Mouse (Mus musculus) hindlimb bud, embryonic 11.5 days (tissue): ENCODE measurements around the gene Fam161a.

ENCODE experiments used
- DNase-seq: peaks from one replicate; pipeline ENCODE4 v3.0.0-alpha.2; 2012; ENCODE audit warnings: low read depth, low spot score; ENCODE audit errors: extremely low spot score

Fam161a gene

DNA sequence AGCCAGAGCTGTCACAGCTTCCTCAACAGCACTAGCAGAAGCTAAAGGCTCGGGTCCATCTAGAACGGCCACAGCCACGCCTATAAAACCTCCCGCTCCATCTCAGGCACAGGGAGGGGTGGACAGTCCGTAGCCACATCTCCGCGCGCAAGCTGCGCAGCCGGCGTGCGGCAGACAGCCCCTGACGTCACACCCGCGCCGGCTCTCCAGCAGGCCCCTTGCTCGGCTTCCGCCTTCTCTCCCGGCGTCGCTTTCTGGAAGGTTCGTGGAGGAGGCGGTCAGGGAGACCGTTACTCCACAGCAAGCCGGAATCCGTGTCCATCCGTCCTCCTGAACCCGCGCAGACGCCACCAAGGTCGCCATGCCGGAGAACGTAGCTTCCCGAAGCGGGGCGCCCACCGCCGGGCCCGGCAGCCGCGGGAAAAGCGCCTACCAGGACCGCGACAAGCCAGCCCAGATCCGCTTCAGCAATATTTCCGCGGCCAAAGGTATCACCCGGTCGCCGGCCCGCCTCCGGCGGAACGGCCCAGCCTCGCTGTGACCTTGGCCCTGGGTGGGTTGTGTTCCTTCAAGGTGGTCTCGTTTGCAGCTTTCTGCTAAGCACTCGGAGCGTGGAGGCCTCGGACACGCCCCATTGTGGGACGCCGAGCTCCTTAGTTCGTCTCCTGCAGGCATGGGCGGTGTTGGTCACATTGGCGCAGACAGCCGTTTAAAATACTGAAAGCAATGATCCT, 16.8 kb upstream of the Fam161a start, which contains the start of gene Cct4:
Gene Cct4, plus strand, starts transcription at position 127 of the 734 bp plus-strand sequence.
- DNase-seq = no peak

- no peak for DNase-seq
Observed at GRCm38 (mm10) chr11:22991218-22991835, 16.0 kb upstream of the Fam161a start.

DNA sequence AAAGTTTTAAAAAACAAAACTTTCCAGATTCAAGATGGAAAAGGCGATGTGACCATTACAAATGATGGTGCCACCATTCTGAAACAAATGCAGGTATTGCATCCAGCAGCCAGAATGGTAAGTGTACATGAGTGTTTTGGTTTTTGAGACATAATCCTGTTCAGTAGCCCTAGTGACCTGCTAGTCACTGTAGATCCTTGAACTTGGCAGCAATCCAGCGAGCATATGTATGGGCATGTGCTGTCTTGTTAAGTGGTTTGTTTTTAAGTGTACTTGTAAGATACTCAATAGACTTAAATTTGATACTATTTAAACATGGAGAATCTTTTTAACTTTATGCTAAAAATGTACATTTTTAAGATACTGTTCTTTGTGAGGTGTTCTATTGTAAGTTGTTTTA, 13.1 kb upstream of the Fam161a start:
- no peak for DNase-seq

GRCm38 (mm10) chr11:22995461-22995860, 11.9 kb upstream of the Fam161a start:
- DNase-seq = no peak

DNA sequence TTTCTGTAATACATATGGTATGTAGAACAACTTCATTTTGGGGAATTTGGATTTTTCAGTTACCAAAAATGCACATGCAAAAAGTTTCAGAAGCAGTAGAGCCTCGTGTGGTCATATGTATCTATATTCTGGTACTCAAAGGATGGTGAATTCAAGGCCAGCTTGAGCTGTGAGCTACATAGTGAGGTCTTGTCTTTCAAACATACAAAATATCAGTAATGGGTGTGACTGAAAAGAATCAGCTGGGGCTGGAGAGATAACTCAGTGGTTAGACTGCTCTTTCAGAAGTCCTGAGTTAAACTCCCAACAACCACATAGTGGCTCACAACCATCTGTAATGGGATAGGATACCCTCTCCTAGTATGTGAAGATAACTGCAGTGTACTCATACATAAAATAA, 9.0 kb upstream of the Fam161a start:
- DNase-seq = no peak

DNA sequence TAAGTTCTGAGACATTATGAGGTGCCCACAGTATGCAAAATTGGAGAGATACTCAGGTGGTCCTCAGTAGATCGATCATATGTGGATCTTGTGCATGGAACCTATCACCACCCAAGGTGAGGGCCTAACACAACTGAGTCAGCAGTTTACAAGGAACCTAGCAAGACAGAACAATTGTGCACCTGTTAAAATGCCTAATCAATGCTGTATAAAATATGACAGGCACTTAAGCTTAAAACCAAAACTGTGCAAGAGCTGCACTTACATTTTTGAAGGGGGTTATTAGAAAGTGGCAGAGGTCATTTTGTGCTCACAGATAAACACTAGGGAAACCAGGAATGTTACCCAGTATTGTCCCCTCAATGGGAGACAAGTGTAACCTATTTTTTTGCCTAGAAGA, 2.1 kb upstream of the Fam161a start:
- no peak for DNase-seq

GRCm38 (mm10) chr11:23007166-23007480, 208 bp upstream of the Fam161a start:
- no peak for DNase-seq

DNA sequence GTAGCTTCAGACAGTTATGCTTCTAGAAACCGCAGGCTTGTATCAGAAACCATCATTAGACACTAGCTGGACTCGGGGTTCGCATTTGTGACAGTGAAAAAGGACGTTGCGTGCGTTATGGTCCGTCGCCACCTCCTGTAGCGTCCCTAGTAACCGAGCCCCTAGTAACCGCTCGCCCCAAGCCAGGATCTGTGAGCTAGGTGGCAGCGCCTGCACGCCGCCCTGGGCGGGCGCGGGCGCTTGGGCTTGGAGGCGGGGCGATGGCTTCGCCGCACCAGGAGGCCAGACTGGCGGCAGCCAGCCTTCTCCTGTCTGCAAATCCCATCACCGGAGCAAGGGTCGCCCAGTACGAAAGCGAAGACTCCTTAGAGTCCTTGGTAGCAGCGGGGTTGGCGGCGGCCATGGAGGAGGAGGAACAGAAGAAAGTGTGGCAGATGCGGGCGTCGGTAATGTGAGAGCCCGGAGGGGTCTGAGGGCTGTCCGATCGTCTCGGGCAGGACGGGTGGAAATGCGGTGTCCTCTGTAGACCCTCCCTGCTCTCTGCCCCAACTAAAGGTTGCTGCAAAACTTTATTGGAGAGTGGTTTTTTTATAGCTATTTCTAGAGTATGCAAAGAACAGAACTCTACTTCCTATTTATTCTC, 971 bp downstream of the Fam161a start:
- no peak for DNase-seq

- DNase-seq = no peak
Observed at GRCm38 (mm10) chr11:23008824-23009200, 1.5 kb downstream of the Fam161a start.

DNA sequence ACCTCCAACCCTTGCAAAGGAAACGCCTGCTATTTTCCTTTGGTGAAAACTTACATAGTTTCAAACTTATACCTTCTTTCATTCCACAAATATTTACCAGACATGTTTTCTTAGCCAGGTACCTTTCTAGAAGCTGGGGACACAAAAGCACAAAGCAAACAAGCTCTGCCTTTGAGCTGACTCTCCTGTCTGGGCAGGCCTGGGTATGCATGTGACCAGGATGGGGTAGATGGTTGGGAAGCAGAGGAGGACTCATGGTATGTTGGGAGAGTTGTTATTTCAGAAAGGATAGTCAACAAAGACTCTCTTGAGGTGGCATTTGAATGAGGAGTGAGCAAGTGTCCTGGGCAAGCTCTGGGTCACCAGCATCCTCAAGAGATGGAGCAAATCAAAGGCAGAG, 5.8 kb downstream of the Fam161a start:
- no peak for DNase-seq

GRCm38 (mm10) chr11:23013580-23014294, 6.4 kb downstream of the Fam161a start:
- no peak for DNase-seq

DNA sequence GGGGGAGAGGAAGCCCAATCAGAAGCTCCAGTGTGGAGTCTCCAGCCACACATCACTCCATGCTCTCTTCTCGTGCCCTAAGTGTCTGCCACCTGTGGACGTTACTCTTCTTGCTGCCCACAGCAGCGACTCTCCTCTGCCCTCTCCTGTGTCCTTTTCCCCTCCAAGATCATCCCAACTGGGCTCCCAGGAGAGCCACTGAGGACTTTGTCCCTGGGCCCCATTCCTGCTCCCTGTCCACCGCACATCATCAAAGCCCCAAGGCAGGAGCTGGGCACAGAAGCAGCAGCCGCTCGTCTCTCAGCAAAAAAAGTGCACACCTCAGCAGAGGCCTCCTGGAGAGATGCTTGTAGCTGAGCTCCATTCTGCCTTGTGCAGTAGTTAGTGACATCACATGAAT, 7.7 kb downstream of the Fam161a start:
- no peak for DNase-seq

GRCm38 (mm10) chr11:23017943-23018342, 10.6 kb downstream of the Fam161a start:
- no peak for DNase-seq

DNA sequence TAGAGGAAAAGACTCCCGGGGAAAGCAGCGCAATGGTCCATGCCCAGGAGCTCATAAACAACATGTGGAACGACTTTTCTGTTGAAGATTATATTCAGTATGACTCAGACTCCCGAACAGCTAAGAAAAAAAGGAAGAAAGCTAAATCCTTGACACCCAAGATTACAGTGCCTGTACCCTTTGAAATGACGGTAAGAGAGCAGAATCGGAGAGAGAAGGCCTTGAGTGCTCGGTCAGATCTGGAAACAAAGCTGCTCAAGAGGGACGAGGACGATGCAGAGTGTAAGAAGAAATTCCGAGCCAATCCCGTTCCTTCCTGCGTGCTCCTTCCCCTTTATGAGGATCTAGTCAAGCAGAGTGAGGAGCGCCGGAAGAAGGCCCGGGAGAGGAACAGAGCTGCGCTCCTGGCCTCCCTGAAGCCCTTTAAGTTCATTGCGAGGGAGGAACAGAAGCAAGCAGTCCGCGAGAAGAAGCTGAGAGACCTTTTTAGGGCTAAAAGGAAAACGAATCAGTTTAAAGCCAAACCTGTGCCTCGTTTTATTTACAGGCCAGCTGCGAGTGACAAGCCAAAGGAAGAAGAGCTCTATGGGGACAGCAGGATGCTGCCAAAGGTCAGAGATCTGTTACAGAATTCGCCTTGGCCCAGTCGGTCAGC, 12.9 kb downstream of the Fam161a start:
- DNase-seq = no peak

- no peak for DNase-seq
Observed at GRCm38 (mm10) chr11:23020841-23021240, 13.5 kb downstream of the Fam161a start.

DNA sequence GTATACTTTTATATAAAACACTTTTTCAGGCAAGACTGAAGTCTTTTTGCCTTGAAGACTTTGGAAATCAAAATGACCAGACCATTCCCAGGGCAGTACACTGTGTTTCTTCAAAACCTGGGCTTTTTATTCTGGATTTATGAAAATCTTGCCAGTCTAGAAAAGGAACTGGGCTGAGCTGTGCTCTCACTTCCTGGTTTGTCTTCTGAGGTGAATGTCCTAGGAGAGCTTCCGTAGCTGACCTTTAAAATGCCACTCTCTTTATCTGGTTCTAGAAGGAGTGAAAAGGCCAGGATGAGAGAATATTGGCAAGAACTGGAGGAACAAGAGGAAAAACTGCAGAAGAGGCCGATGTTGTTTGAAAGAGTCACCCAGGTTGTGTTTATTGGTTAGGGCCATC, 15.8 kb downstream of the Fam161a start:
- no peak for DNase-seq

DNA sequence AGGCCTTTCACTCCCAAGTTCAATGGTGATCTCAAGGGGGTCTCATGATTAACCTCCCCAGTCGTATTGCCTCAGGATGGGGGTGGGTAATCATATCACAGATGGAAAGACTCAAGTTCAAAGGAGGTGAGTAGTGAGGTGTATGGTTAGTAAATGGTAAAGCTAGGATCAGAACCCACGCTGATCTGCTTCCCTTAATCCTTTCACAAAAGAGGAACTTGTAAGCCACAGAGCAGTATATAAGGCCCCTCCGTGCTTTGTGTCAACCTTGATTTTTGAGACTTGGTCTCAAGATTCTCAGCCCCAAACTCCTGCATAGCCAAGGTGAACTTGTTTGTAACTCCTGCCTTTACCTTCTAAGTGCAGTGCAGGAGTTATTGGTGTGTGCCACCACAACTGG, 16.8 kb downstream of the Fam161a start:
- no peak for DNase-seq

DNA sequence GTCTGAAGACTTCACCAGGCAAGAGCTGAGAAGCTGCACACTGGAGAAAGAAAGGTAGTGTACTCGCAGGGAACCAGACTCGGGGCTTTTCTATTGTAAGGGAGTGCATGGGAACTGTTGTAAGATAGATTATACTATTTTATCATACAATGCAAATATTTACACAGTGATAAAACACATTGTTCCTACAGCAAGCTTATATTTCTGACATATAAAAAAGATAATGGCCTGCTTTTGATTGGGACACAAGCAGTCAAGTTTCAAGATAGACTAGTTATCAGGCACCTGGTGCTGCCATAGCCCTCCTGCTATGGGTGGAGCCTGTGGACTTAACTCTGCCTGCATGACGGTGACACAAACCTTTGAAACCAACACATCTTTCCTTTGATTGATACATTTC, 21.6 kb downstream of the Fam161a start:
- DNase-seq = no peak

GRCm38 (mm10) chr11:23029399-23029798, 22.1 kb downstream of the Fam161a start:
- no peak for DNase-seq

DNA sequence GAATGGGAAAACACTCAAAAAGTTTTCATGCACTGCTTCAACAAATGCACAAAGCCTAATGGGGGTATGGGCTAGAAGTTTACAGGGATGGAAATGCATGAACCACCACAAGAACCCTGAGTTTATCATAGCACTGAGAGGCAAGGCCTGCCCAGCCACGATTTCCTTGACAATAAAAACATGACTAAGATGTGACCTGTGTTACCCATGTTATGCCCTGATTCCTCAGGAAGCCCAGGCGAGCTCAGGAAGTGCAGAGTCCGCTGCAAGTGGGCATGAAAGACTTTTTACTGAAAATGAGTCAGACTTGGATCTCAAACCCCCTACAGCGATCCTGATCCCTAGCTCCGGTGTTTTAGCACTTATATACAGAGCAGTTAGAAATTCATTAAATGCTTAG, 39.9 kb downstream of the Fam161a start:
- DNase-seq = no peak
